Mouse (Mus musculus) bone marrow macrophage, adult 2 months (primary cell): ENCODE data around the gene Lrrc3b.

ENCODE experiments used
- CTCF ChIP-seq: IDR thresholded peaks from 2 replicates; pipeline ENCODE4 v1.5.1; 2012; ENCODE audit warnings: low read depth, mild to moderate bottlenecking, low read length, moderate library complexity
- POLR2A ChIP-seq: IDR thresholded peaks from 2 replicates; pipeline ENCODE4 v1.6.1; 2012; ENCODE audit warnings: mild to moderate bottlenecking, low read depth, low read length, borderline replicate concordance

- TF ChIP-seq POLR2A, result no peak
- no peak for TF ChIP-seq CTCF
Observed at GRCm38 (mm10) chr14:15421624-15422023, 17.2 kb downstream of the Lrrc3b start.
